Mouse (Mus musculus) intestine, embryonic 15.5 days (tissue): ENCODE measurements around the gene Gm28035. TPM values are rescaled to one million over a fixed set of nuclear protein-coding genes. Genes with fewer than 3 reads are reported as not detected.

Experiments used
- polyA plus RNA-seq: library from polyadenylated mRNA; unstranded; fragments of >200 nt; fragmentation: Nextera tagmentation; extraction: Ambion mirVana; gene quantifications from 2 replicates; pipeline ENCODE4 v1.2.1, GENCODE M21; 2015

Gm28035 gene
- polyA plus RNA-seq, 1 experiment from 2014 or later = 0.29 TPM

Other genes starting within 250 kb of the Gm28035 start
- gene Wdr34, start 191.7 kb upstream of the Gm28035 start, polyA plus RNA-seq = 20.9 and 24.7 TPM in 2 replicates
- 437 and 494 TPM in 2 replicates for gene Set, start 183.2 kb upstream of the Gm28035 start, polyA plus RNA-seq
- gene Pkn3, start 162.9 kb upstream of the Gm28035 start, polyA plus RNA-seq = 10.6 and 11.1 TPM in 2 replicates
- 59.8 and 70.4 TPM in 2 replicates for gene Zdhhc12, start 146.9 kb upstream of the Gm28035 start, polyA plus RNA-seq
- 5.0 and 5.6 TPM in 2 replicates for gene Zer1, start 116.0 kb upstream of the Gm28035 start, polyA plus RNA-seq
- 7.8 and 8.2 TPM in 2 replicates for gene Tbc1d13, start 106.8 kb upstream of the Gm28035 start, polyA plus RNA-seq
- gene Endog, start 69.1 kb upstream of the Gm28035 start, polyA plus RNA-seq = 40.9 and 41.9 TPM in 2 replicates
- gene Spout1, start 62.1 kb upstream of the Gm28035 start, polyA plus RNA-seq = 59.9 and 62.9 TPM in 2 replicates
- gene Kyat1, start 34.7 kb upstream of the Gm28035 start, polyA plus RNA-seq = 18.4 and 19.6 TPM in 2 replicates
- gene Lrrc8a, start 2.9 kb upstream of the Gm28035 start, polyA plus RNA-seq = 37.0 and 37.7 TPM in 2 replicates
- gene Phyhd1, start 25.6 kb downstream of the Gm28035 start, polyA plus RNA-seq = 9.8 and 11.5 TPM in 2 replicates
- not detected in 2 replicates for gene Gm28038, start 40.5 kb downstream of the Gm28035 start, polyA plus RNA-seq
- gene Dolk, start 45.8 kb downstream of the Gm28035 start, polyA plus RNA-seq = 28.8 and 34.4 TPM in 2 replicates
- 29.1 and 29.4 TPM in 2 replicates for gene Nup188, start 45.8 kb downstream of the Gm28035 start, polyA plus RNA-seq
- 68.4 and 69.4 TPM in 2 replicates for gene Sh3glb2, start 118.8 kb downstream of the Gm28035 start, polyA plus RNA-seq
- gene Miga2, start 123.7 kb downstream of the Gm28035 start, polyA plus RNA-seq = 20.9 and 24.1 TPM in 2 replicates
- 44.5 and 50.9 TPM in 2 replicates for gene Dolpp1, start 151.7 kb downstream of the Gm28035 start, polyA plus RNA-seq
- gene Crat, start 175.2 kb downstream of the Gm28035 start, polyA plus RNA-seq = 19.6 and 19.8 TPM in 2 replicates
- 117 and 120 TPM in 2 replicates for gene Ptpa, start 175.5 kb downstream of the Gm28035 start, polyA plus RNA-seq
- gene Ier5l, start 233.7 kb downstream of the Gm28035 start, polyA plus RNA-seq = 1.3 and 1.6 TPM in 2 replicates